Mouse (Mus musculus) neural tube, embryonic 11.5 days (tissue): ENCODE data around the gene Xpo4. TPM values are rescaled to one million over a fixed set of nuclear protein-coding genes. Genes with fewer than 3 reads are reported as not detected.
A peak's percentile ranks its signal among the peaks of the same experiment; 100 is the strongest.

Experiments
- ATAC-seq: fragments of 200-750 bp; cut with Nextera tagmentation; 2 replicates; pipeline ENCODE4 v1.8.0; 2017; ENCODE audit warnings: moderate number of reproducible peaks, mild to moderate bottlenecking, moderate TSS enrichment, moderate library complexity; ENCODE audit not compliant: insufficient read depth, low FRiP score, low TSS enrichment
- DNase-seq: peaks from one replicate; pipeline ENCODE4 v3.0.0-alpha.2; 2015; ENCODE audit warnings: low spot score
- H3K27ac ChIP-seq: fragments of 300-500 bp; sonication (generic); 2 replicates; pipeline ENCODE4 v1.5.1; 2014; ENCODE audit warnings: low read depth, mild to moderate bottlenecking, low read length
- H3K27me3 ChIP-seq: fragments of 300-500 bp; sonication (generic); 2 replicates; pipeline ENCODE4 v1.6.1; 2014; ENCODE audit warnings: mild to moderate bottlenecking, low read length, mixed read lengths; ENCODE audit not compliant: control insufficient read depth, insufficient read depth
- H3K36me3 ChIP-seq: fragments of 300-500 bp; sonication (generic); 2 replicates; pipeline ENCODE4 v1.6.1; 2014; ENCODE audit warnings: mild to moderate bottlenecking, low read length, moderate library complexity, mixed read lengths; ENCODE audit not compliant: control insufficient read depth, insufficient read depth
- H3K4me1 ChIP-seq: fragments of 300-500 bp; sonication (generic); 2 replicates; pipeline ENCODE4 v1.6.1; 2014; ENCODE audit warnings: low read length, mixed read lengths; ENCODE audit not compliant: control insufficient read depth, insufficient read depth
- H3K4me2 ChIP-seq: fragments of 300-500 bp; sonication (generic); 2 replicates; pipeline ENCODE4 v1.6.1; 2014; ENCODE audit warnings: low read depth, mild to moderate bottlenecking, moderate library complexity
- H3K4me3 ChIP-seq: fragments of 300-500 bp; sonication (generic); 2 replicates; pipeline ENCODE4 v1.5.1; 2014; ENCODE audit warnings: low read depth, low read length
- H3K9ac ChIP-seq: fragments of 300-500 bp; sonication (generic); 2 replicates; pipeline ENCODE4 v1.6.1; 2014; ENCODE audit warnings: mild to moderate bottlenecking, low read length
- H3K9me3 ChIP-seq: fragments of 300-500 bp; sonication (generic); 2 replicates; pipeline ENCODE4 v1.6.1; 2016; ENCODE audit warnings: low read length; ENCODE audit not compliant: control insufficient read depth
- WGBS: fragments of 180-500 bp; shearing (Covaris S2); extraction: QIAGEN DNeasy Blood & Tissue Kit; methylation state at CpG from one replicate; pipeline ENCODE4 v1.1.7; 2014; 5-methylcytosine and 5-hydroxymethylcytosine counted together
- polyA plus RNA-seq: library from polyadenylated mRNA; unstranded; fragments of >200 nt; fragmentation: Nextera tagmentation; extraction: Ambion mirVana; gene quantifications from 2 replicates; pipeline ENCODE4 v1.2.1, GENCODE M21; 2014

The Xpo4 gene
- polyA plus RNA-seq, 1 experiment from 2014 or later, result 34.5 TPM

- H3K27ac ChIP-seq, result no peak overlapping the region
- whole genome bisulfite sequencing, result 6% methylated on average over 5 of the region's 5 CpGs
- peaks cover 4% of the 10 kb centered on the region for H3K27me3 ChIP-seq
- DNase-seq, result no peak
- no peak overlapping the region for H3K4me2 ChIP-seq
- no peak overlapping the region for H3K4me3 ChIP-seq
- no peak for ATAC-seq
- H3K9me3 ChIP-seq, result no peaks in the 10 kb centered on the region
- H3K4me1 ChIP-seq, result peaks cover 14% of the 10 kb centered on the region
- no peaks in the 10 kb centered on the region for H3K36me3 ChIP-seq
- no peak overlapping the region for H3K9ac ChIP-seq
Observed at GRCm38 (mm10) chr14:57534346-57534745, 130.9 kb downstream of the Xpo4 start.

- Histone ChIP-seq H3K4me2 (no peak overlapping the region), H3K9me3 (no peaks in the 10 kb centered on the region), H3K4me3 (no peak overlapping the region), H3K4me1 (peaks cover 14% of the 10 kb centered on the region), H3K27me3 (peaks cover 4% of the 10 kb centered on the region), H3K9ac (no peak overlapping the region), H3K27ac (no peak overlapping the region), H3K36me3 (no peaks in the 10 kb centered on the region)
- ATAC-seq (no peak), DNase-seq (no peak)
- 13% methylated on average over 11 of the region's 11 CpGs for WGBS
Observed at GRCm38 (mm10) chr14:57533841-57534240, 131.4 kb downstream of the Xpo4 start.

- DNase-seq (peak; percentile 53), ATAC-seq (no peak)
- Histone ChIP-seq H3K4me1 (peaks cover 14% of the 10 kb centered on the region), H3K4me3 (no peak overlapping the region), H3K27ac (no peak overlapping the region), H3K27me3 (peaks cover 4% of the 10 kb centered on the region), H3K4me2 (no peak overlapping the region), H3K36me3 (no peaks in the 10 kb centered on the region), H3K9me3 (no peaks in the 10 kb centered on the region), H3K9ac (no peak overlapping the region)
- 33% methylated on average over 3 of the region's 3 CpGs for WGBS
Observed at GRCm38 (mm10) chr14:57533214-57533613, 132.0 kb downstream of the Xpo4 start.

- peaks cover 4% of the 10 kb centered on the region for H3K27me3 ChIP-seq
- 85% methylated on average over 3 of the region's 3 CpGs for WGBS
- no peak overlapping the region for H3K27ac ChIP-seq
- H3K4me3 ChIP-seq, result no peak overlapping the region
- no peaks in the 10 kb centered on the region for H3K36me3 ChIP-seq
- no peaks in the 10 kb centered on the region for H3K9me3 ChIP-seq
- no peak for DNase-seq
- peaks cover 13% of the 10 kb centered on the region for H3K4me1 ChIP-seq
- ATAC-seq, result no peak
- no peak overlapping the region for H3K9ac ChIP-seq
- no peak overlapping the region for H3K4me2 ChIP-seq
Observed at GRCm38 (mm10) chr14:57532577-57532976, 132.7 kb downstream of the Xpo4 start.

- Histone ChIP-seq H3K27me3 (peaks cover 4% of the 10 kb centered on the region), H3K4me2 (no peak overlapping the region), H3K4me1 (peaks cover 7% of the 10 kb centered on the region), H3K4me3 (no peak overlapping the region), H3K36me3 (no peaks in the 10 kb centered on the region), H3K27ac (no peak overlapping the region), H3K9me3 (no peaks in the 10 kb centered on the region), H3K9ac (no peak overlapping the region)
- DNase-seq (no peak), ATAC-seq (no peak)
- 67% methylated on average over 5 of the region's 5 CpGs for WGBS
Observed at GRCm38 (mm10) chr14:57529786-57530515, 135.3 kb downstream of the Xpo4 start.

- H3K27ac ChIP-seq, result no peak overlapping the region
- no peaks in the 10 kb centered on the region for H3K9me3 ChIP-seq
- H3K9ac ChIP-seq, result no peak overlapping the region
- DNase-seq (no peak), ATAC-seq (no peak)
- no peaks in the 10 kb centered on the region for H3K36me3 ChIP-seq
- H3K4me1 ChIP-seq, result 0 out of 2 replicates have a peak, but pooled peaks cover 6% of the 10 kb centered on the region
- H3K4me3 ChIP-seq, result no peak overlapping the region
- WGBS, result 53% methylated on average over 10 of the region's 10 CpGs
- H3K4me2 ChIP-seq, result no peak overlapping the region
- peaks cover 4% of the 10 kb centered on the region for H3K27me3 ChIP-seq
Observed at GRCm38 (mm10) chr14:57529086-57529785, 136.0 kb downstream of the Xpo4 start.

GRCm38 (mm10) chr14:57527598-57527997, 137.6 kb downstream of the Xpo4 start:
- Histone ChIP-seq H3K9ac (no peak overlapping the region), H3K36me3 (no peaks in the 10 kb centered on the region), H3K27me3 (peaks cover 7% of the 10 kb centered on the region), H3K4me2 (no peak overlapping the region), H3K27ac (no peak overlapping the region), H3K4me1 (0 out of 2 replicates have a peak, but pooled peaks cover 6% of the 10 kb centered on the region), H3K4me3 (no peak overlapping the region), H3K9me3 (no peaks in the 10 kb centered on the region)
- ATAC-seq (no peak), DNase-seq (no peak)
- 52% methylated on average over 2 of the region's 2 CpGs for WGBS
